Mouse (Mus musculus) lung, embryonic 16.5 days (tissue): ENCODE measurements around the gene Bpnt1. TPM values are rescaled to one million over a fixed set of nuclear protein-coding genes. Genes with fewer than 3 reads are reported as not detected.

ENCODE experiments used
- ATAC-seq: fragments of 200-750 bp; cut with Nextera tagmentation; 2 replicates; pipeline ENCODE4 v1.8.0; 2017; ENCODE audit warnings: low read depth, mild to moderate bottlenecking, moderate library complexity
- H3K27ac ChIP-seq: fragments of 300-500 bp; sonication (generic); 2 replicates; pipeline ENCODE4 v1.5.1; 2014; ENCODE audit warnings: mild to moderate bottlenecking, control low read depth, low read length
- H3K27me3 ChIP-seq: fragments of 300-500 bp; sonication (generic); 2 replicates; pipeline ENCODE4 v1.6.1; 2014; ENCODE audit warnings: low read depth, low read length, mixed read lengths; ENCODE audit not compliant: control insufficient read depth, insufficient read depth
- H3K36me3 ChIP-seq: fragments of 300-500 bp; sonication (generic); 2 replicates; pipeline ENCODE4 v1.6.1; 2014; ENCODE audit warnings: low read length; ENCODE audit not compliant: control insufficient read depth, insufficient read depth
- H3K4me1 ChIP-seq: fragments of 300-500 bp; sonication (generic); replicated peaks from 2 replicates; pipeline ENCODE4 v1.6.1; 2014; ENCODE audit warnings: low read length, mixed read lengths; ENCODE audit not compliant: control insufficient read depth, insufficient read depth
- H3K4me2 ChIP-seq: fragments of 300-500 bp; sonication (generic); 2 replicates; pipeline ENCODE4 v1.6.1; 2014; ENCODE audit warnings: low read depth, low read length, control low read depth
- H3K4me3 ChIP-seq: fragments of 300-500 bp; sonication (generic); 2 replicates; pipeline ENCODE4 v1.5.1; 2014; ENCODE audit warnings: mild to moderate bottlenecking, low read length, control low read depth
- H3K9ac ChIP-seq: fragments of 300-500 bp; sonication (generic); 2 replicates; pipeline ENCODE4 v1.6.1; 2014; ENCODE audit warnings: low read length, control low read depth
- H3K9me3 ChIP-seq: fragments of 300-500 bp; sonication (generic); 2 replicates; pipeline ENCODE4 v1.6.1; 2016; ENCODE audit warnings: low read length; ENCODE audit not compliant: control insufficient read depth
- WGBS: fragments of 180-500 bp; shearing (Covaris S2); extraction: QIAGEN DNeasy Blood & Tissue Kit; methylation state at CpG from one replicate; pipeline ENCODE4 v1.1.7; 2014; 5-methylcytosine and 5-hydroxymethylcytosine counted together
- polyA plus RNA-seq: library from polyadenylated mRNA; unstranded; fragments of >200 nt; fragmentation: Nextera tagmentation; extraction: Ambion mirVana; gene quantifications from 2 replicates; pipeline ENCODE4 v1.2.1, GENCODE M21; 2015

Bpnt1 gene
- polyA plus RNA-seq, 1 experiment from 2014 or later, result 30.5 TPM

DNA sequence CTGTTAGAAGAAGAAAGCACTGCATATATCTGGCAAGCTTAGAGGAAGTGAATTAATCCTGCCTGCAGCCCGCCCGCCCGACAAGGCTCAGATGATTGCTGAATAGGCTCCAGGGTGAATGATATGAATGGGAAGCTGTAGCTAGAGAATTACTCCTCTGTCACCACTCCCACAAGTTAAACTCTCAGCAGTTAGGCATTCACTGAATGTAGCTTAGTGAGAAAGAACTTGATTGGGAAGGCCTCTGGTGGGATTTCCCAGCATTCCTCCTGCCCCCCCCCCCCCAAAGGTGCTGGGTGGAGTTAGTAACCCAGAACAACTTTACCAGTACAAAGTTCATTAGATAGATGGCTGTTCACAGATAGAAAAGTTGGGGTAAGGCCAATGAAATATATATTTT lies 4.6 kb downstream of the Bpnt1 start:
- peaks cover 2% of the 10 kb centered on the region; the same call in 1 of the 2 replicates for H3K36me3 ChIP-seq
- whole genome bisulfite sequencing, result 57% methylated on average over 3 of the region's 3 CpGs
- H3K9ac ChIP-seq, result no peak overlapping the region
- peaks cover 10% of the 10 kb centered on the region for H3K4me1 ChIP-seq
- H3K4me3 ChIP-seq, result no peak overlapping the region
- no peak overlapping the region for H3K27ac ChIP-seq
- no peaks in the 10 kb centered on the region for H3K9me3 ChIP-seq
- ATAC-seq, result no peak
- H3K4me2 ChIP-seq, result no peak overlapping the region
- H3K27me3 ChIP-seq, result no peaks in the 10 kb centered on the region

DNA sequence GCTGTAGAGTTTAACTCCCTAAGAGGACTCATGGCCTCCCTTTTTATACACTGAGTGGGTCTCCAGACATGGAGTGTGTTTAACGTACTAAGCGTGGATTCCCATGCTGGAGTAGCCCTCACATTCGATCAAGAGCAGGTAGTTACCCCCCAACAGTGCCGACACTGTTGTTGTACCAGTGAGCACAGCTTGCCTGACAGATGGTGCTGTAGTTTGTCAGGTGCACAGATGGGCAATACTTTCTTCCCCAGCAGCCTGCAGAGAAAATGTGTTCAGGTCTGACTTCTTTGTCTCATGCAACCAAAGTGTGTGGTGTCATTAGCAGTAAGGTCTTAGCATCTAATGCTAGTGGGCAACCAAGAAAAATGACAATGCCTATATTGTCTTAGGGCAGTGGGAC lies 10.5 kb downstream of the Bpnt1 start:
- Histone ChIP-seq H3K27ac (no peak overlapping the region), H3K9me3 (no peaks in the 10 kb centered on the region), H3K4me3 (no peak overlapping the region), H3K9ac (no peak overlapping the region), H3K4me1 (no peaks in the 10 kb centered on the region), H3K27me3 (no peaks in the 10 kb centered on the region), H3K36me3 (peaks cover 16% of the 10 kb centered on the region), H3K4me2 (no peak overlapping the region)
- no peak for ATAC-seq
- 93% methylated on average over 4 of the region's 4 CpGs for WGBS

DNA sequence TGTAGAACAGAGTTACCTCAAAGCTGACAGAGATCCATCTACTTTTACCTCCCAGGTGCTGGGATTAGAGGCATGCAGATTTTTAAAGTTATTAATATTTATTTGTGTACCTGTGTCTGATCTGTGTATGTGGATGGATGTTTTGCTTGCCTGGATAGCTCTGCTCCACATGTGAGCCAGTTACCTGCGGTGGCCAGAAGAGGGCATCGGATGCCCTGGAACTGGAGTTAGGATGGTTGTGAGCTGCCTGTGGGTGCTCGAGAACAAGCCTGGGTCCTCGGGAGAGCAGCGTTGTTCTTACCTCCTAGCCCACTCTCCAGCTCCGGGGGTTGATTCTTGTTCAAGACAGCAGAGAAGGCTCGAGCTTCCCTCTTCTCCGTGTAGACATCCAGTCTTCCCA lies 11.5 kb downstream of the Bpnt1 start:
- WGBS, result 85% methylated on average over 8 of the region's 8 CpGs
- H3K4me1 ChIP-seq, result no peaks in the 10 kb centered on the region
- no peak overlapping the region for H3K4me3 ChIP-seq
- no peak for ATAC-seq
- no peak overlapping the region for H3K9ac ChIP-seq
- no peaks in the 10 kb centered on the region for H3K27me3 ChIP-seq
- H3K9me3 ChIP-seq, result no peaks in the 10 kb centered on the region
- no peak overlapping the region for H3K4me2 ChIP-seq
- peaks cover 16% of the 10 kb centered on the region for H3K36me3 ChIP-seq
- H3K27ac ChIP-seq, result no peak overlapping the region

DNA sequence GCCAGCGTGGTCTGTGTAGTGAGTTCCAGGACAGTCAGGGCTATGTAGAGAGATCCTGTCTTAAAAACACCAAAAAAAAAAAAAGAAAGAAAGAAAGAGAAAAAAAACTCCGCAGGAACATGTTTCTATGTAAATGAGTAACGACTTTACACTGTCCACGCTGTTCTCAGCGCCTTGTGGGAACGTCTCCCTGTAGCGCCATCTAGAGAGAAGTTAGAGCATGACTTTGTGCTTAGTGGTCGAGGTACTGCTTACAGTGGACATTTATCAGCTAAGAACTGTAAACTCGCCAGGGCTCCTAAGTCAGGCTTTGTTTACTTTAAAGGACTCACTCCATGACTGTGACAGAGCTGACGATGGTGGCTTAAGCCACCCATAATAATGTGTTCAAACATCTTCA lies 14.2 kb downstream of the Bpnt1 start:
- H3K4me1 ChIP-seq, result no peaks in the 10 kb centered on the region
- WGBS, result 64% methylated on average over 10 of the region's 10 CpGs
- no peak overlapping the region for H3K27ac ChIP-seq
- H3K36me3 ChIP-seq, result peaks cover 22% of the 10 kb centered on the region
- no peaks in the 10 kb centered on the region for H3K27me3 ChIP-seq
- ATAC-seq, result no peak
- no peak overlapping the region for H3K4me2 ChIP-seq
- no peak overlapping the region for H3K9ac ChIP-seq
- H3K9me3 ChIP-seq, result no peaks in the 10 kb centered on the region
- H3K4me3 ChIP-seq, result no peak overlapping the region

DNA sequence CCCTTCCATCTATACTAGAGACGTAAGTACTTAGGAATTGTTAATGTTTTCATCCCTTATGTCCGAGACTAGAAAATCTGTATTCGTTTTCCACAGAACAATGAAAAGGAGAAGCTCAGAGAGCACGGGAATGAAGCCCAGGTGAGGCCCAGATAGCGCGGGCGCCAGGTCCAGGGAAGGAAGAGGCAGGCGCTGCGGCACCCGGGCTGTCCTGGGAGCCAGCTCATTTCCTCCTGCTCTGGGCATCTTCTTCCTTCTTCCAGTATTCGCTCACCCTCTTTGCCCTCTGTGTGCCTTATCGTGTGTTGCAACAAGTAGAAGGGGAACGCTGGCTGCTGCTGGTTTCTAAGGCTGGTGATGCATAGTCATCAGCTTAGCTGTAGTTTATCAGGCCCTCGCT lies 17.8 kb downstream of the Bpnt1 start:
- H3K9me3 ChIP-seq, result no peaks in the 10 kb centered on the region
- ATAC-seq, result no peak
- H3K4me2 ChIP-seq, result no peak overlapping the region
- no peak overlapping the region for H3K27ac ChIP-seq
- H3K4me1 ChIP-seq, result no peaks in the 10 kb centered on the region
- no peaks in the 10 kb centered on the region for H3K27me3 ChIP-seq
- H3K4me3 ChIP-seq, result no peak overlapping the region
- peaks cover 19% of the 10 kb centered on the region for H3K36me3 ChIP-seq
- 92% methylated on average over 14 of the region's 14 CpGs for WGBS
- H3K9ac ChIP-seq, result no peak overlapping the region

DNA sequence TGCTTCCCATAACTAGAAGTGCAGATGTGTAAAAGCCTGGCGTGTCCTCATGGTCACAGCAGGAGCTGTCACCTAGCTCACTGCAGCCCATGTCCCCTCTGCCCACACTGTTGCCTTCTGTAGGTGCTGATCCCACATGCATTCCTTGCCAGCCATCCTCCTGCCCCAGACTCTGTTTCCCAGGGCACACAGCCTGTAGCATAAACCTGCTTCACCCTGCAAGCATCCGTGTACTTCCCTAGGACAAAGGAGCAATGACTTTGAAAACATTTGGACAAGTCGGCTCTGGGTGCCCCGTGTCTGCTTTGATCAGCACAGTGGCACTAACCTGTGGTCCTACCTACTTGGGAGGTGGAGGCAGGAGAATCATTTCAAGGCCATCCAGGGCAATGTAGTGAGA lies 18.7 kb downstream of the Bpnt1 start:
- no peak overlapping the region for H3K4me2 ChIP-seq
- no peaks in the 10 kb centered on the region for H3K27me3 ChIP-seq
- no peak overlapping the region for H3K9ac ChIP-seq
- WGBS, result 90% methylated on average over 4 of the region's 4 CpGs
- peaks cover 24% of the 10 kb centered on the region for H3K36me3 ChIP-seq
- H3K9me3 ChIP-seq, result no peaks in the 10 kb centered on the region
- no peak for ATAC-seq
- no peaks in the 10 kb centered on the region for H3K4me1 ChIP-seq
- no peak overlapping the region for H3K27ac ChIP-seq
- no peak overlapping the region for H3K4me3 ChIP-seq

DNA sequence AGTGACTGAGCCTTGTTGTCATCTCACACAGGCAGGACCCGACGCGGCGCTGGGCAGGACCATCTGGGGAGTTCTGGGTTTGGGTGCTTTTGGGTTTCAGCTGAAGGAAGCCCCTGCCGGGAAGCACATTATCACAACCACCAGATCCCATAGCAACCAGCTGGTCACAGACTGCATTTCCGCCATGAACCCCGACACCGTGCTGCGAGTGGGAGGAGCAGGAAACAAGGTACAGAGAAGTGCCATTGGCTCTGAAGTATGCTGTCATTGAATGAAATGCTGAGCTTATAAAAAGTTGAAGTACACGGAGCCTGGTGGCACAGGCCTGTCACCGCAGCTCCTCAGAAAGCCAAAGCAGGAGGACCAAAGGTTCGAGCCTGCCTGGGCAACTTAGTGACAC lies 20.2 kb downstream of the Bpnt1 start:
- Histone ChIP-seq H3K9me3 (no peaks in the 10 kb centered on the region), H3K27ac (no peak overlapping the region), H3K36me3 (peaks cover 22% of the 10 kb centered on the region), H3K27me3 (no peaks in the 10 kb centered on the region), H3K9ac (no peak overlapping the region), H3K4me3 (no peak overlapping the region), H3K4me2 (no peak overlapping the region), H3K4me1 (no peaks in the 10 kb centered on the region)
- WGBS, result 86% methylated on average over 12 of the region's 12 CpGs
- no peak for ATAC-seq

DNA sequence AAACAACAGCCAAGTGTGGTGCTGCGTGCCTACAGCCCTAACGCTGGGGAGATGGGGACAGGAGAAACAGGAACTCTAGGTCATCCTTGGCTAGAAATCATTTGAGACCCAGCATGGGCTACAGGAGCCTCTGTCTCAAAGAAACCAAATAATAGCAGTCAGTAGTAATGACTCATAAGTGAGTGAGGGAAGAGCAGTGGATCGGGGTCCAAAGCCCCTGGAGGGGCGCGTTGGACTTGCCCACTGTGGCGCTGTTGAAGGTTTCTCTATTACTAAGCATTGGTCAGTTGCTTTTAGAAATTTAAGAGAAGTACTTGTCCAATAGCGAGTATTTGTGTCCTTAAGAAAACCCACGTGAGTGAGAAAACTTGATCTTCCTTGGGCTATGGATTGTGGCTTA lies 21.4 kb downstream of the Bpnt1 start:
- no peak for ATAC-seq
- Histone ChIP-seq H3K4me2 (no peak overlapping the region), H3K4me3 (no peak overlapping the region), H3K27me3 (no peaks in the 10 kb centered on the region), H3K4me1 (no peaks in the 10 kb centered on the region), H3K27ac (no peak overlapping the region), H3K9ac (no peak overlapping the region), H3K36me3 (peaks cover 21% of the 10 kb centered on the region), H3K9me3 (no peaks in the 10 kb centered on the region)
- WGBS, result 94% methylated on average over 8 of the region's 8 CpGs

DNA sequence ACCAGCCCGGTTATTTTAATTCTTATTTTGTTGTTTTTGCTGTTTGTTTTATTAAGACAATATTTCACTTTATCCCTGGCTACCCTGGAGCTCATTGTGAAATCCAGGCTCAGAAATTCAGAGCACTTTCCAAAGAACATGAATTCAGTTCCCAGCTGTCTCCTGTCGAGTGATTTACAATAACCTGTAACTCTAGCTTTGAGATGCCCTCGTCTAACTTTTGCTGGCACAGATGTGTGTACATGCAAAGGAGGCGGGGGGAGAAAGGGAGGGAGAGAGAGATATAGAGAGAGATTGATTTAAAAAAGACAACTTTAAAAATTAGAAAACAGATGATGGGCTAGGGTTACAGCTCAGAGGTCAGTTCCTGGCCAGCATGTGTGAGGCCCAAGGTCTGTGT lies 22.8 kb downstream of the Bpnt1 start:
- no peaks in the 10 kb centered on the region for H3K9me3 ChIP-seq
- no peak overlapping the region for H3K9ac ChIP-seq
- no peak overlapping the region for H3K4me3 ChIP-seq
- peaks cover 21% of the 10 kb centered on the region for H3K36me3 ChIP-seq
- ATAC-seq, result no peak
- H3K4me1 ChIP-seq, result no peaks in the 10 kb centered on the region
- H3K27me3 ChIP-seq, result no peaks in the 10 kb centered on the region
- WGBS, result 84% methylated on average over 4 of the region's 4 CpGs
- H3K4me2 ChIP-seq, result no peak overlapping the region
- H3K27ac ChIP-seq, result no peak overlapping the region

DNA sequence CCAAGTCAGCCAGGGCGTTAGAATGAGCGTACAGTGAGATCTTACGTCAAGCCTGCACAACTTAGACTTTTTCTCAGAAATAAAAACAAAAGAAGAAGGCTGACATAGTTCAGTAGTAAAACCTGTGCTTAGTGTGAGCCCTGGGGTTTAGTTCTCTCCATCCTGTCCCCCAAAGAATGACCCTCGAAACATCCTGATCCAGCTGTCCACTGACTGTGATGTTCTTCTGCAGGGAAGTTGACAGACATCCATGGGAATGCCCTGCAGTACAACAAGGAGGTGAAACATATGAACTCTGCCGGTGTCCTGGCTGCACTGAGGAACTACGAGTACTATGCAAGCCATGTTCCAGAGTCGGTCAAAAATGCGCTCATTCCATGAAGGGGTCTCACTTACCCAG lies 24.3 kb downstream of the Bpnt1 start:
- H3K4me2 ChIP-seq, result no peak overlapping the region
- no peak overlapping the region for H3K27ac ChIP-seq
- no peak overlapping the region for H3K4me3 ChIP-seq
- H3K4me1 ChIP-seq, result no peaks in the 10 kb centered on the region
- no peak overlapping the region for H3K9ac ChIP-seq
- no peak for ATAC-seq
- whole genome bisulfite sequencing, result 95% methylated on average over 8 of the region's 8 CpGs
- H3K36me3 ChIP-seq, result peaks cover 15% of the 10 kb centered on the region
- no peaks in the 10 kb centered on the region for H3K9me3 ChIP-seq
- H3K27me3 ChIP-seq, result no peaks in the 10 kb centered on the region
